8 mouse cellular contexts compared by ENCODE assay signal in genomic region chr15:31224135-31224761, GRCm38 (mm10). TPM values are rescaled to one million over a fixed set of nuclear protein-coding genes. Genes with fewer than 3 reads are reported as not detected.
DNase-seq lines count a peak whose midpoint lies in the region; ATAC-seq lines count a peak whose summit lies in the region.

TSS of gene Dap (plus strand) at chr15:31224314.

- intact Hi-C loops in gastrocnemius, postnatal 14 days (cut with DNase I; ENCODE audit: low total_unique reads), result no loop called here
- intact Hi-C loops in left cerebral cortex, postnatal 10 days (cut with DNase I), result no loop called here

- peak; percentile 90 for ATAC-seq in inflammation-experienced regulatory T-cells, adult 6 months
- peak; percentile 97 for ATAC-seq in megakaryocyte-erythroid progenitor cell, adult 5-6 weeks (replicated peaks; ENCODE audit: low FRiP score, low TSS enrichment, poor library complexity, severe bottlenecking)

- DNase-seq in adrenal gland, adult (ENCODE audit: inconsistent age in 2 of 2, low spot score in 1 of 2), result peak; percentile 99
- peak; percentile 98 for DNase-seq in embryo, embryonic 10.5 days (ENCODE audit: low spot score)
- DNase-seq in gastrocnemius, postnatal 14 days, result peak; percentile 98
- DNase-seq in left cerebral cortex, postnatal 10 days (ENCODE audit: extremely low spot score in 1 of 2, low spot score in 2 of 2), result peak; percentile 97 to 99
- DNase-seq in right cerebral cortex, postnatal 25 days, result peak; percentile 97
- peak; percentile 96 to 97 for DNase-seq in urinary bladder, postnatal 4 days (ENCODE audit: low spot score in 2 of 2)

RNA-seq across cellular contexts. Expression of gene Dap, which starts in this region (rescaled TPM):
- total RNA-seq in gastrocnemius, postnatal 14 days (2021), result 10 to 100 TPM; 22.5 to 28.4 TPM
- polyA plus RNA-seq in inflammation-experienced regulatory T-cells, adult 6 months (2017; shearing (Covaris generic)), result 100 to 1,000 TPM in 2 of 3 experiments, 10 to 100 TPM in 1; 86.5 to 188 (median 106) TPM
- 10 to 100 TPM; 10.0 to 11.7 TPM for total RNA-seq in left cerebral cortex, postnatal 10 days (2021)
- 59.5 and 59.6 TPM in 2 replicates for total RNA-seq in megakaryocyte-erythroid progenitor cell, adult 5-6 weeks (2014; fragmentation: Nextera tagmentation)
- total RNA-seq in megakaryocyte-erythroid progenitor cell, adult 5-6 weeks (2017), result 59.5 and 64.0 TPM in 2 replicates

Comparison
In these comparisons a context has a peak if more than half of its experiments do, and no peak if none do; other contexts are left out.
1. Peak in every context shown above with its lines: DNase-seq and ATAC-seq.